Mouse (Mus musculus) G1E (cell line): Measurements from ENCODE around the gene Rps15.

Source experiments
- CTCF ChIP-seq: IDR thresholded peaks from 2 replicates; pipeline ENCODE4 v1.5.1; 2012; ENCODE audit warnings: low read depth, low read length, inconsistent platforms, mixed read lengths
- GATA1 ChIP-seq: IDR thresholded peaks from 2 replicates; pipeline ENCODE4 v1.6.1; 2012; ENCODE audit warnings: borderline replicate concordance, low read length, inconsistent platforms, mixed read lengths

DNA sequence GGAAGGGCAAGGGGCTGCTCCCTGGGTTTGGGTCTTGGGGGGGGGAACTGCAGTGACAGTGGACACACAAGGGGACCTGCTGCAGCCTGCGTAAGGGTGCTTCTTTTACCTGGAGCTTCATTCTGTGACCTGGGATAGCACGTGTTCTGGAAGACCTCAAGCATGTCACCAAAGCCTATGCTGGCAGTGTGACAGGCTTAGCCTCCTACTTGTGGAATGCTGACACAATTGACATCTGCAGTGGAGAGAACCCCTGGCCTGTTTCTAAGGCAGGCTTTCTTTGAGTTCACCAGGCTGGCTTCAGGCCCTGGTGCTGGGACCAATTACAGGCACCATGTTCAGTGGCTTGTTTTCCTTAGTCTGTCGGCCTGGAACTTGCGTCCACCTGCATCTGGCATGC lies 2.1 kb downstream of the Rps15 start:
- TF ChIP-seq CTCF = no peak
- no peak for TF ChIP-seq GATA1
